Mouse (Mus musculus) lung, postnatal 0 days (tissue): ENCODE results near the gene Mpc2.

Experiments
- CTCF ChIP-seq: IDR thresholded peaks from 2 replicates; pipeline ENCODE4 v1.5.1; 2016; ENCODE audit warnings: antibody characterized with exemption, mild to moderate bottlenecking
- EP300 ChIP-seq: IDR thresholded peaks from 2 replicates; pipeline ENCODE4 v1.6.1; 2016; ENCODE audit warnings: antibody characterized with exemption, mild to moderate bottlenecking, control low read depth

DNA sequence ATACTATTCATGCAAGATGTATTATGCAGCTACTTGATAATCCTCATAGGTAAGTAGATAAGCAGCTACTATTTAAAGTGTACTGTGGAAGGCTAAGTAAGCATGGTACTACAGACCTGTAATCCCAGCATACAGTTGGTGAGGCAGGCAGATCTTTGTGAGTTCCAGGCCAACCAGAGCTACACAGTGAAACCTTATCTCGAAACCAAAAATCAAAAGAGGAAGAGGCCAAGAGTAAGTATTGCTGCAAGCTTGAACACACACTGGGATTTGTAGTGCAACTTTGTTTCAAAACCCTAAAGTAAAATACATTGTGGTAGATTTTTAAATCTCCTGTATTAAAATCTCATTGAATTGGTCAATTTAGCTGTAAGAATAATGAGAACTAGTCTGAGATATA lies 11.1 kb downstream of the Mpc2 start:
- TF ChIP-seq CTCF (no peak), EP300 (no peak)
